Mouse (Mus musculus): ENCODE data around the gene Agtr1a.

DNA sequence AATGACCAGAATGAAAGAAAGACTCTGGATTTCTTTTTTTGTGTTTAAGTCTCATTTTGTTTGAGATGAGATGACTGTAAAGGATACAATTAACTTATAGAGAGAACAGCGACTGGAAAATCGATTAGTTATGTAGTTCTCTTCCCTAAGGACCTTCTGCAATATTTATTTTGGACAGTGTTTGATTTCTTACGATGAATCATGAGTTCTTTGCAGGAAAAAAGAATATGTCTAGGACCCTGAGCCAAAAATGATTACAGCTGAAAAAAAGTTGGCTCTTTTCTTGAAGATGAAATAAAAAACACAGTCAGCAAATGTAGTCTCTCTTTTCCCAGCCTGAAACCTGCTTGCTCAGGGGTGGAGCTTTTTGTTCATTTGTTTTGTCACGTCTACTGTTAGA lies 26.0 kb upstream of the Agtr1a start:
- TF ChIP-seq CTCF (IDR thresholded peaks at IDR 0.05; ENCODE audit: low read depth) (no peak), EP300 (IDR thresholded peaks at IDR 0.05; ENCODE audit: low read depth) (no peak)
